Mouse (Mus musculus) spleen, adult 2 months (tissue): ENCODE results near the gene Dnaic1.

Source experiments
- CTCF ChIP-seq: fragments of 200-500 bp; IDR thresholded peaks from 2 replicates; pipeline ENCODE4 v1.5.1; 2011; ENCODE audit warnings: mild to moderate bottlenecking, inconsistent platforms; ENCODE audit not compliant: insufficient read depth, insufficient read length, insufficient replicate concordance; ENCODE audit errors: extremely low read depth
- POLR2A ChIP-seq: fragments of 200-500 bp; IDR thresholded peaks from 2 replicates; pipeline ENCODE4 v1.6.1; 2011; ENCODE audit warnings: low read depth, low read length, inconsistent platforms

DNA sequence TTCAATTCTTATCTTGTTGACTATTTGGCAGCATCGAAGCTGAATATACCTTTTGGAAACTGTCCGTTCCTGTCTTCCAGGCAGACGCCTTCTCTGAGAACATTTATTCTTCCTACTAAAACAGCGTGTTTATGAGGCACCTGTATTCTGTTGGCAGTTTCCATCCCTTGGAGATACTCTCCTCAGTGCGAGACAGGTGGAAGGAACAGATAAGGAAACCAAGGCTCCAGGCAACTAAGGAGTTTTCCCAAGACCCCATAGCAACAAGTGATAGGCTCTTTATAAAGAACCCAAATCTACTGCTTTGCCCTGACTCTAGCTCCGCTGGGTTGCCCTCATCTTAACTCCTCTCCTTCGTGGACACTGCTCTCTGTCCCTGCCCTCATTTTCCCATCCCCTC, 79.1 kb downstream of the Dnaic1 start:
- no peak for TF ChIP-seq CTCF
- no peak for TF ChIP-seq POLR2A
